Mouse (Mus musculus): ENCODE results near the gene Casp2. TPM values are rescaled to one million over a fixed set of nuclear protein-coding genes. Genes with fewer than 3 reads are reported as not detected.

Gene Casp2
- polyA plus RNA-seq, 1 experiment from 2014 or later: 57.6 TPM

- Histone ChIP-seq H3K9ac (replicated peaks) (no peak overlapping the region), H3K27ac (no peak overlapping the region), H3K4me3 (replicated peaks) (no peak overlapping the region), H3K9me3 (no peaks in the 10 kb centered on the region), H3K4me2 (replicated peaks) (no peak overlapping the region), H3K36me3 (no peaks in the 10 kb centered on the region), H3K27me3 (no peaks in the 10 kb centered on the region), H3K4me1 (replicated peaks) (peaks cover 31% of the 10 kb centered on the region)
- ATAC-seq: no peak
- 82% methylated on average over 3 of the region's 3 CpGs for WGBS
Observed at GRCm38 (mm10) chr6:42326509-42326908, 61.7 kb downstream of the Casp2 start.

GRCm38 (mm10) chr6:42328757-42329156 is 64.0 kb downstream of the Casp2 start:
- ATAC-seq: no peak
- Histone ChIP-seq H3K4me1 (replicated peaks) (peaks cover 8% of the 10 kb centered on the region; the same call in 1 of the 2 replicates), H3K27ac (no peak overlapping the region), H3K9me3 (no peaks in the 10 kb centered on the region), H3K4me3 (replicated peaks) (no peak overlapping the region), H3K36me3 (no peaks in the 10 kb centered on the region), H3K9ac (replicated peaks) (no peak overlapping the region), H3K4me2 (replicated peaks) (no peak overlapping the region), H3K27me3 (no peaks in the 10 kb centered on the region)
- WGBS: 84% methylated on average over 3 of the region's 3 CpGs

- H3K4me1 ChIP-seq (replicated peaks): peaks cover 6% of the 10 kb centered on the region; the same call in 1 of the 2 replicates
- no peak for ATAC-seq
- H3K9ac ChIP-seq (replicated peaks): no peak overlapping the region
- H3K4me3 ChIP-seq (replicated peaks): no peak overlapping the region
- no peaks in the 10 kb centered on the region for H3K36me3 ChIP-seq
- no peaks in the 10 kb centered on the region for H3K27me3 ChIP-seq
- 82% methylated on average over 3 of the region's 3 CpGs for WGBS
- no peaks in the 10 kb centered on the region for H3K9me3 ChIP-seq
- H3K27ac ChIP-seq: no peak overlapping the region
- no peak overlapping the region for H3K4me2 ChIP-seq (replicated peaks)
Observed at GRCm38 (mm10) chr6:42330216-42330615, 65.4 kb downstream of the Casp2 start.

GRCm38 (mm10) chr6:42330946-42331345 is 66.2 kb downstream of the Casp2 start:
- no peaks in the 10 kb centered on the region for H3K36me3 ChIP-seq
- WGBS: 93% methylated on average over 3 of the region's 3 CpGs
- no peak overlapping the region for H3K4me3 ChIP-seq (replicated peaks)

More at GRCm38 (mm10) chr6:42330946-42331345, 66.2 kb downstream of the Casp2 start:
- H3K27me3 ChIP-seq: no peaks in the 10 kb centered on the region
- no peak overlapping the region for H3K27ac ChIP-seq
- no peak overlapping the region for H3K4me2 ChIP-seq (replicated peaks)
- H3K9me3 ChIP-seq: no peaks in the 10 kb centered on the region
- no peak overlapping the region for H3K9ac ChIP-seq (replicated peaks)
- no peaks in the 10 kb centered on the region for H3K4me1 ChIP-seq (replicated peaks)
- ATAC-seq: no peak

Other genes with a start within 250 kb of the Casp2 start
- not detected in 2 replicates for gene Sva, start 226.6 kb upstream of the Casp2 start, polyA plus RNA-seq (2015; fragmentation: Nextera tagmentation; extraction: Ambion mirVana)
- not detected in 2 replicates for gene Tas2r139, start 124.0 kb upstream of the Casp2 start, polyA plus RNA-seq (2015; fragmentation: Nextera tagmentation; extraction: Ambion mirVana)
- not detected in 2 replicates for gene Tas2r144, start 49.7 kb upstream of the Casp2 start, polyA plus RNA-seq (2015; fragmentation: Nextera tagmentation; extraction: Ambion mirVana)
- 9.1 and 10.8 TPM in 2 replicates for gene Gstk1, start 19.1 kb upstream of the Casp2 start, polyA plus RNA-seq (2015; fragmentation: Nextera tagmentation; extraction: Ambion mirVana)
- gene Tmem139, start 3.0 kb upstream of the Casp2 start, polyA plus RNA-seq (2015; fragmentation: Nextera tagmentation; extraction: Ambion mirVana): 0.18 TPM in 1 of 2 replicates, not detected in the other
- gene Clcn1, start 21.7 kb downstream of the Casp2 start, polyA plus RNA-seq (2015; fragmentation: Nextera tagmentation; extraction: Ambion mirVana): 1.9 TPM in 2 replicates
- gene Fam131b, start 59.7 kb downstream of the Casp2 start, polyA plus RNA-seq (2015; fragmentation: Nextera tagmentation; extraction: Ambion mirVana): 5.4 and 5.7 TPM in 2 replicates
- 43.2 and 46.2 TPM in 2 replicates for gene Zyx, start 84.6 kb downstream of the Casp2 start, polyA plus RNA-seq (2015; fragmentation: Nextera tagmentation; extraction: Ambion mirVana)
- gene Epha1, start 108.3 kb downstream of the Casp2 start, polyA plus RNA-seq (2015; fragmentation: Nextera tagmentation; extraction: Ambion mirVana): 0.24 TPM in 2 replicates
- not detected in 2 replicates for gene Tas2r143, start 135.3 kb downstream of the Casp2 start, polyA plus RNA-seq (2015; fragmentation: Nextera tagmentation; extraction: Ambion mirVana)
- gene Tas2r135, start 140.4 kb downstream of the Casp2 start, polyA plus RNA-seq (2015; fragmentation: Nextera tagmentation; extraction: Ambion mirVana): not detected in 2 replicates
- not detected in 2 replicates for gene Tas2r126, start 169.6 kb downstream of the Casp2 start, polyA plus RNA-seq (2015; fragmentation: Nextera tagmentation; extraction: Ambion mirVana)
- not detected in 2 replicates for gene Olfr458, start 200.2 kb downstream of the Casp2 start, polyA plus RNA-seq (2015; fragmentation: Nextera tagmentation; extraction: Ambion mirVana)
- not detected in 2 replicates for gene Olfr457, start 211.3 kb downstream of the Casp2 start, polyA plus RNA-seq (2015; fragmentation: Nextera tagmentation; extraction: Ambion mirVana)
- not detected in 2 replicates for gene Olfr456, start 222.2 kb downstream of the Casp2 start, polyA plus RNA-seq (2015; fragmentation: Nextera tagmentation; extraction: Ambion mirVana)

Measured in midbrain, embryonic 13.5 days (tissue).